Mouse (Mus musculus): ENCODE measurements around the gene E030025P04Rik.

GRCm38 (mm10) chr11:109109056-109109455 is 35.1 kb downstream of the E030025P04Rik start:
- no peak for TF ChIP-seq POLR2A (IDR thresholded peaks at IDR 0.05; ENCODE audit: control insufficient read depth, low read depth, low read length)
- no peak for TF ChIP-seq CTCF (IDR thresholded peaks at IDR 0.05; ENCODE audit: control insufficient read depth, insufficient read depth, insufficient replicate concordance, low read depth, low read length)
